Mouse (Mus musculus) MN1 (cell line): ENCODE measurements at regions not wholly inside any gene's neighbourhood (a gene's known extent, or its start where the extent isn't known, plus 50 kb on each side); places are given as distances from the start of the nearest gene placed in this dataset.

Experiments
- DNase-seq: peaks from one replicate; pipeline ENCODE4 v3.0.0-alpha.2; 2016; ENCODE audit warnings: low spot score

DNA sequence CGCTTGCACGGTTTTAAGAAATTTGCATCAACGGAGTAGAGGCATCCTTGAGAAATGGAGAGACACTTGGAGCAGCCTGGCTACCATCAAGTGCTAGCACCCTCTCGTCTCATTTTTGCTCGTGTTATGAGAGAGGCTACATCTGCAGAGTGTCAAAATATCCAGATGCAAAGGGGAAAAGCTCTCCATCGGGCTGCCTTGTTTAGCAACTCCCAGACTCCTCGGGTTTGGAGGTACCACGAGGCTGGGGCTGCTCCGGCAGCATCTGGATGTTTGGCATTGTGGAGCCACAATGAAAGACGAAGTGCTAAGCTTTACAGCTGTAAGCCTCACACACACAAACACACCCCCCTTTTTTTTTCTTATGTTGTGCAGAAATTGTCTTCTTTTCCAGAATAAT, 270.5 kb upstream of the Gm765 start:
- no peak for DNase-seq

DNA sequence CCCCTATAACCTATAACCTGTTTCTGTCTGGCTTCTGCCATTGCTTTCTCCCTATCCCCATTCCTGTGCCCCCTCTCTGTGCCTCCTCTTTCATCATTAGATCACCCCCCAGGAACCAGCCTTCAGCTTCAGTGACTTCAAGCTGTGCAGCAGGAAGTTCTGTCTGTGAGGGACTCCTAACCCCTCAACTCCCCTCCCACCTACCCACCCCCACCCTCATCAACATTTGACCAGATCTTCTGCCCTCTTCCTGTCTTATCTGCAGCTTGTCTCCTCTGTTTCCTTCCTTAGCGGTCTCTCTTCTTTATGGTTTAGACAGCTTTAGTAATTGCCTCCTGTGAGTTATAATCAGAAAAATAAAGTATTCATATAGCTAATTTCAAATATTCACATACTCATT, 266.6 kb upstream of the Gm765 start:
- no peak for DNase-seq

DNA sequence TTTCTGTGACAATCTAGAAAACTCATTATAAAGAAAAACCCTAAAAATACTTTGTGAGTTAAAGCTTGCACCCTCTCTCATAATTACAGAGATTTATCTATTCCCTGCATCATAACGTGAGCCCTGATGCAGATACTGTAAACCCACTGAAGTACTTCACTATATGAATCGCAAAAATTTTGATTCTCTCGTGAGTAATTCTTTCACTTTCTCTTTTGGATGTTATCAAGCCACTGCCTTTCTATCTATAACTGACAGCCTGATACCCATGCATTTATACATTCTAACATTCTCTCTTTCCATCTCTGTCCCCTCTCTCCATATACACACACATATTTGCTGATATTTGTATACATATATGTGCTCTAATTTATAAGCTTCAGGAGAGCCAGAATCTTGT, 264.1 kb upstream of the Gm765 start:
- no peak for DNase-seq

DNA sequence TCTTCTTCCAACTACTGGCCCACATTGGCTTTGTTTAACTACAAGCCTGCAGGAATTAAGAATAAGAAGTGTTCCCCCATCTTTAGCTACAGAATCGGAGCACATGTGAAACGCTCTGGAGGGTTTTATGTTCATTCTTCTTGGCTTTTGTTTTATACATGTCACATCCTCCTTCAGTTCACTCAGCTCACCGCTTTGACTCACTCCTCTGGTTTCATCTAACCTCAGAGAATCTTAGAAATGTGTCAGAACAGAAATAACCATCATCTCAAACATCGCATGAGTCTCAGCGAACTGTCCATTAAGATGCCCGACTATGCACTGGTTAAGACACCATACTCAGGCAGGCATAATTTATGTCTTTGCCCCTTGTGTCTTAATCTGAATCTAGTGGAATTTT, 255.1 kb upstream of the Gm765 start:
- DNase-seq, result no peak

- DNase-seq, result no peak
Measured at GRCm38 (mm10) chr6:98590989-98591388, 248.4 kb upstream of the Gm765 start.

DNA sequence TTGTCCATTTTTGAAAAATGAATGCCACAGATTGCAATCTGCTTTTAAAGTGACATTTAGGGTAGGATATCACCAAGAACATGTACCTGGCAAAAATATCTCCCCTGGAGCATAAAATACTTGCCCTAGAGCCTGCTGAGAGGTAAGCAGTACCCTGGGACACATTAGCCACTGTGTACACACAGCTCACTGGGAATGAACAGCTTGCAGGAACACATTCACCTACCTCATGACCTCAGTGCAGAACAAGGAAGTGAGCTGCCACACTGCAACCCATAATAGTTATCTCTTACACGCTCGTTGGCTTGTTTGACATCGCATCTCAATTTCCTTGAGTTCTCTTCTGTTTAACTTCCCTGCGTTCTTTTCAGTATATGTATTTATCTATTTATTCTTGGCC, 246.4 kb upstream of the Gm765 start:
- DNase-seq, result no peak

- no peak for DNase-seq
Measured at GRCm38 (mm10) chr6:98584541-98584940, 242.0 kb upstream of the Gm765 start.

DNA sequence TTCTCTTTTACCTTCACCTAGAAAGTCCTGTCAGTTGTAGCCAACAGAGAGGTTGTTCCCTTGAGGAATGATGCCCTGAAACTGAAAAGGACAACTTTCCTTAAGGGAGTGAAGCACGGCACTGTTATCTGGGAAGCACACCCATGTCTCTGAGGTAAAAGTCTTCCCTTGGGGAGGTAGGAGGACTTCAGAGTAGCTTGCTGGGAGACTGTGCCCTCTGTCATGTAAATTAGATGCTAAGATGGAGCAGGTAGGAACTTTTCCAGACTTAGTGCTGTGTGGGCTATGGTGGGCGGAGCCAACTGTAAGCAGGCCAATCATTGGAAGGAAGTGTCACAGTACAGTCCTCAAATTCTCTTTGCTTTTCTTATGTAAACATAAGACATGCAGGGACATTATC, 240.3 kb upstream of the Gm765 start:
- DNase-seq, result no peak

DNA sequence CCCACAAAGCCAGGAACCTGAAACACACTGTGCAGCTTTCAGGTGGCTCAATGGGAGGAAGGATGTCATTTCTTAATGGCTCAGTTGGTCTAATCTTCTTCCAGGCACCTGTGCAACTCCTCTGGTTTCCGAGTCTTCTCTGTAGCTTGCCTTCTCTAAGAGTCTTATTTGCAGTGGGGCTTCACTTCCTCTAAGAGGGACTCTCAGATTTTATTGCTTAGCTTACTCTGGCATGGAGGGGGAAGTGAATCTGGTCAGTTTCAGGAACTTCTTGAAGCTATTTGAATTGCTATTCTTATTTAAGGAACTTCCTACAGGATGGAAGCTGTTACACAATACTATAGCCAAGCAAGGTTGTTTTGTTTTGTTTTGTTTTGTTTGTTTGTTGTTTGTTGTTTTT, 232.7 kb upstream of the Gm765 start:
- no peak for DNase-seq

DNA sequence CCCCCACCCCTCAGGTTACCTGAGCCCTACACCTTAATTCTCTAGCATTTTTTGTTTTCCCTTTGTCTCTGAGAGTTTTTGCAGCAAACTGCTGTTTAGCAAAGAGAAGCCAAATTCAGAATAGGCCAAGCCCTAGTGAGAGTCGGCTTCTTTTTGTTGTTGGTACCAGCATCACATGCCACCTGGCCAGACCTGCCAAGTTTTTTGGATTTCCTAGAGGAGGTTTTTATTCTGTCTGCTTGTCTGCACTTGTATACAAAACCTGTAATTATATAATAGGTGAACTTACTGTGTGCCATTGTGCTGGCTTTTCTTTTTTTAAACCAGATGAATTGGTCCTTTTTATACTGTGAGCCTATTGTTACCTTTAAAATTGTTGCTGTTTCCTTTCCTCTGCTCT, 213.1 kb upstream of the Gm765 start:
- no peak for DNase-seq

DNA sequence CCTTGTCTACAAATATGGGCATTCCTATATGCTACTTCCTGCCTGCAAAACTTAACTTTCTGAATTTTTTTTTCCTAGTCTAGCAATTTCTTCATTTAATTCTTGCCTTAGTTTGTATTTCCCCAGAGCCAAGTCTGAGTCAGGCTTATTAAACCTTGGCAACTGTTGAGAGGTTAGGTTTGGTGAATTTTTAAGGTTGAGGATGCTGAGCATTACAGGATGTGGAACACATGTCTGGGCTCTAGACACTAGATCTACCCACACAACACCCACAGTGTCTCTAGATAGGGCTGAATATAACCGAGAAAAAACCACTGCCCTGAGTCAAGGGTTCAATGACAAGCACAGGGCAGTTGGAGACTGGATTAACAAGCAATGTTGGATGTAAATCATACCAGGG, 211.4 kb upstream of the Gm765 start:
- DNase-seq, result no peak

GRCm38 (mm10) chr6:98551781-98552180, 209.2 kb upstream of the Gm765 start:
- no peak for DNase-seq

DNA sequence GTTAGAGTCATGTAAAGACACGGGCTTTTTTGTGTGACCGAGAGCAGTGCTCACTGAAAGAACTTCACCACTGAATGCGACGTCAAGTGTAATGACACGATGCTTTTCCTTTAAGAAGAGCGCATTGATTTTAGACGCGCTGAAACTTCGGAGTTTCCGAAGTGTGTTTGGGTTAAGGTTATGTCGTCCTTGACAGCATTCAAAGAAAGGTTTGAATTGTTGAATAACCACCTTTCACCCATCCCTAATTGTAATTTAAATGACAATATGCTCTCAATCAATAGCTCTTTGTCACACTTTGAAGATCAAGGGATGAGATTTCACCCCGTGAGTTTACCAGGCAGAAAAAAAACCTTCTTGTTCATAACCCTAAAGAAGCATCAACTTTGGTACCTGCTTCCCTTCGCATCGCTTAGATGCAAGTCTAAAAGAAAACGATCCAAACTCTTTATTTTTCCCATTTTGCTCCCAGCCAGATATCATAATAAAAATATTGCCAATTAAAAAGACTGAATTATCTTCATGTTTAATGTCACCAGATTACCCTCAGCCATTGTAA, 184.4 kb upstream of the Gm765 start:
- no peak for DNase-seq

DNA sequence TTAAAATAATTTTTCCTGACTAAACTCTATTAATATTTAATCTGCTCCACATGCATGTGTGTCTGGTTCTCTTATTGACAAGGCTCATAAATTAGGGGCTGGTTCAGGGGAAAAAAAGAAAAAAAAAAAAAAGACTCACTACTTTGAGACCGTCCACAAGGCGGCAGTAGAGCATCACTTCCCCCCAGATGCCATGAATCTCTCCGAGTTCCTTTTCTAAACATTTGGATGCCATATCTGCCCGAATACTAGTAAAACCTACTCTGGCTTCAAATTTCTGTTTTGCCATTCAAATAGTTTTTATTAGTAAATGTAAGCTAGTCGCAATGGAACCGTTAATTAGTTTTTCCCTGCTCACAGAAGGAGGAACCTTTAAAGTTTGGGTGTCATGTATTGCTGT, 182.7 kb upstream of the Gm765 start:
- peak; percentile 40 for DNase-seq

DNA sequence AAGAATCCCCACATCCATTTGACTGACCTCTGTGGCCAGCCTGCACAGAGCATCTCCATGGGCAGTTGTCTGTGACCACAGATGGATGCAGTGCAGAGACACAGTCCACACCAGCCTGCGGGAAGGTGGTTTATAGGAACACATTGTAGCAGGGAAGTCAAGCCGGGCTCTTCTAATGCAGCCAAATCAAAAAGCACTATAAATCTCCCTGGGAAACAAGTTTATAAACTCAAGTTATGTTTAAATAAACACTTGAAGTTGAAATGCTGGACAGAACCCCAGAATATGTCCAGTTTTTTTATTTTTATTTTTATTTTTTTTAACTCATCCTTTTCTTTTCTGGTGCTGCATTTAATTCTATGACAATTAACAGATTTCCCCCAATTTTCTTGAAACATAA, 182.1 kb upstream of the Gm765 start:
- DNase-seq, result no peak

GRCm38 (mm10) chr6:98521526-98521925, 179.0 kb upstream of the Gm765 start:
- no peak for DNase-seq

- DNase-seq, result no peak
Measured at GRCm38 (mm10) chr6:98514826-98515225, 172.3 kb upstream of the Gm765 start.

- no peak for DNase-seq
Measured at GRCm38 (mm10) chr6:98514376-98514775, 171.8 kb upstream of the Gm765 start.

- DNase-seq, result no peak
Measured at GRCm38 (mm10) chr6:98513217-98513616, 170.7 kb upstream of the Gm765 start.

DNA sequence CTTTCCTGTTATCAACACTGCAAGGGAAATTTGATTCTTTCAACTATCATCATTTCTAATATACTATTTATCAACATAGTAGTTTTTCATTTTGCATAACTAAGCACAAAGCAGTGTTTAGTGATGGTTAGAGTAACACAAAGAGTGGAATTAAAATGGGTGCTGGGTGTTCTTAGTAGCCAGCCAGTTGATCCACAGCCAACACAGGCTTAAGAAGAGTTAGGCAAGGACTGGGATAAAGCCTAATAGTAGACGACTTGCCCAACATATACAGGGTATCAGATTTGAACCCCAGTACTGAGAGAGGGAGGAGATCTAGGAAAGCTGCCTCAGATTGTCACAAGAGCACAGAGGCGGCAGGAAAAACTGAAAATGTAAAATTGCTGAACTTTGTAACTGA, 160.2 kb upstream of the Gm765 start:
- no peak for DNase-seq

DNA sequence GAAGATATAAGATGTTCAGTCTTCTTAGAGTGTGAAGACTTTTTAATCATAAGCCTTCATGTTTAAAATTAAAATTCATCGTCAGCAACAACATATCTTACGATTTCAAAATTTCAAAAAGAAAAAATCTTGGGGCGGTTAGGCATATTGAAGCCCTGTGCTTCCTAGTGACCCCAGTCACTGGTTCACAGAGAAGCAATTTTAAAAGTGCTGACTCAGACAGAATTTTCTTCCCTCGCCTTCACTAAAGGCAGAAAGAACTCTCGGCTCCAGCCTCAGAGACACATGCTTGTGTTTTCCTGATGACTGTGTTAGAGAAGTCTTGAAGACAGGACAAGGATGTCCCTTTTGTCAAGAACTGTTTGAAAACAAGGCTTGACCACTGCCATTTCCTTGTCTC, 157.2 kb upstream of the Gm765 start:
- DNase-seq, result no peak

- DNase-seq, result no peak
Measured at GRCm38 (mm10) chr6:98486626-98487025, 144.1 kb upstream of the Gm765 start.

DNA sequence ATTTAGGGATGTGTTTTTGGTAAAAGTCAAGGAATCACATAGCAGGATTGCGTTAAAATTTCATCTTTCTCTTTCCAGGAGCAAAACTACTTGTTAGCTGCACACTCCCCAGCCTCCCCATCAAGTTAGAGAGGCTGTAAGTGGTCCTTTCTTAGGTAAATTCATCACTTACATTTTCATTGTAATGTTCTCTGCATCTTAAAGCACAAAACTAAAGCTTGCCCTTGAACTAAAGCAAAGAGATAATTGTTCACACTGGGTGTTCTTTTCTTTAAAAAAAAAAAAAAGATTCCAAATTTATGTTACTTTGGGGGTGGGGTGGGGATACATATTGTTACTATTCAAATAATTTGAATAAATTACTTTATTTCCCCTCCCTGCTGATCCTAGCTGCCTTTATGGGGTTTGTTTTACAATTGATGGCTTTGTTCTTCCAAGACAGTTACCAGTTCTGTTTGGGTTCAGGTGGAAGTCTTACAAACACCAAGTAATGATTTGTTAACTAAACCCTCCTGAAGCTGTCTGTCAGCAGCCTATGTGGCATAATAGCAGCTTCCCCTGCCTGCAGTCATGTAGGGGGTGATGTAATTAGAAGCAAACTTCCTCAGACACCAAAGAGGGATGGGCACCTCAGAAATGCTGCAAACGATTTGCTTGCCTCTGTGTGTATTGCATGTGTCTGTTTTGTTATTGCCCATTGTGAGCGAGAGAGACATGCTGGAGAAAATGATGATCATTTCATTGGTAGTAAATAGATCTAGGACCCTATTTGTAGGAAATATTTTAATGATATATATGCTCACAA, 141.0 kb upstream of the Gm765 start:
- DNase-seq, result no peak

DNA sequence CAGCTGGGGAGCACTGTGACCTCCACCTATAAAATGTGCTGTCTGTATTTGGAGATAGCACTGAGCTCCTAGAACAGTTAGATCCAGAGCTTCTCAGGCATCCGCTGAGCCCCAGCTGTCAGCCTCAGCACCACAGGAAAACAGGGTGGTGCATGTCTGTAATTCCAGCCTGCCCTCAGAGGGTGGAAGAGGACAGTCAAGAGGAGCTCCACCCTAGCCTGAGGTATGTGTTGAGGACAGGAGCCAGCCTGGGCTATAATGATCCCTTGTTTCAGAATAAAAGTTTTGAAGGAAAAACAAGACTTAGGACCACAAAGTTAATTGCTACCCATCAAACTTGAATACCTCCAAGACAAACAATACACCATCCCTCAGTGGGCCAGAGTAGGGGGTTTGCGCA, 139.8 kb upstream of the Gm765 start:
- DNase-seq, result no peak
